Mouse (Mus musculus) stomach, postnatal 0 days (tissue): ENCODE measurements around the gene Rrad. TPM values are rescaled to one million over a fixed set of nuclear protein-coding genes. Genes with fewer than 3 reads are reported as not detected.

Source experiments
- ATAC-seq: fragments of 200-750 bp; cut with Nextera tagmentation; 2 replicates; pipeline ENCODE4 v1.8.0; 2017; ENCODE audit not compliant: low FRiP score, low TSS enrichment
- DNase-seq: peaks from one replicate; pipeline ENCODE4 v3.0.0-alpha.2; 2016; ENCODE audit warnings: low spot score
- H3K27ac ChIP-seq: fragments of 300-500 bp; sonication (generic); replicated peaks from 2 replicates; pipeline ENCODE4 v1.5.1; 2014; ENCODE audit warnings: mild to moderate bottlenecking, control low read depth
- H3K27me3 ChIP-seq: fragments of 300-500 bp; sonication (generic); 2 replicates; pipeline ENCODE4 v1.6.1; 2014; ENCODE audit warnings: low read length; ENCODE audit not compliant: control insufficient read depth, insufficient read depth
- H3K36me3 ChIP-seq: fragments of 300-500 bp; sonication (generic); 2 replicates; pipeline ENCODE4 v1.6.1; 2014; ENCODE audit warnings: low read length, mixed read lengths; ENCODE audit not compliant: control insufficient read depth, insufficient read depth
- H3K4me1 ChIP-seq: fragments of 300-500 bp; sonication (generic); replicated peaks from 2 replicates; pipeline ENCODE4 v1.6.1; 2014; ENCODE audit warnings: antibody characterized with exemption; ENCODE audit not compliant: control insufficient read depth, insufficient read depth
- H3K4me2 ChIP-seq: fragments of 300-500 bp; sonication (generic); replicated peaks from 2 replicates; pipeline ENCODE4 v1.6.1; 2014; ENCODE audit warnings: low read depth, mild to moderate bottlenecking, control low read depth, moderate library complexity
- H3K4me3 ChIP-seq: fragments of 300-500 bp; sonication (generic); 2 replicates; pipeline ENCODE4 v1.5.1; 2014; ENCODE audit warnings: low read depth, low read length, control low read depth
- H3K9ac ChIP-seq: fragments of 300-500 bp; sonication (generic); 2 replicates; pipeline ENCODE4 v1.6.1; 2014; ENCODE audit warnings: mild to moderate bottlenecking, low read length, control low read depth, mixed read lengths
- H3K9me3 ChIP-seq: fragments of 300-500 bp; sonication (generic); 2 replicates; pipeline ENCODE4 v1.6.1; 2016; ENCODE audit warnings: low read length; ENCODE audit not compliant: control insufficient read depth
- CTCF ChIP-seq: IDR thresholded peaks from 2 replicates; pipeline ENCODE4 v1.5.1; 2016; ENCODE audit warnings: antibody characterized with exemption, low read depth, mild to moderate bottlenecking, moderate library complexity
- EP300 ChIP-seq: optimal IDR thresholded peaks from 2 replicates; pipeline ENCODE3; 2016; ENCODE audit warnings: antibody characterized with exemption
- WGBS: fragments of 180-500 bp; shearing (Covaris S2); extraction: QIAGEN DNeasy Blood & Tissue Kit; methylation state at CpG from one replicate; pipeline ENCODE4 v1.1.7; 2014; 5-methylcytosine and 5-hydroxymethylcytosine counted together
- polyA plus RNA-seq: library from polyadenylated mRNA; unstranded; fragments of >200 nt; fragmentation: Nextera tagmentation; extraction: Ambion mirVana; gene quantifications from 2 replicates; pipeline ENCODE4 v1.2.1, GENCODE M21; 2015

The Rrad gene
- polyA plus RNA-seq, 1 experiment from 2014 or later: 10.3 TPM

- H3K9me3 ChIP-seq: no peaks in the 10 kb centered on the region
- H3K4me3 ChIP-seq: no peak overlapping the region
- DNase-seq (no peak), ATAC-seq (no peak)
- no peaks in the 10 kb centered on the region for H3K4me1 ChIP-seq
- H3K36me3 ChIP-seq: no peaks in the 10 kb centered on the region
- H3K27ac ChIP-seq: no peak overlapping the region
- WGBS: 34% methylated on average over 7 of the region's 7 CpGs
- peak overlapping the region; percentile 54; the same call in 1 of the 2 replicates for H3K4me2 ChIP-seq
- no peaks in the 10 kb centered on the region for H3K27me3 ChIP-seq
- H3K9ac ChIP-seq: no peak overlapping the region
- TF ChIP-seq CTCF (no peak), EP300 (no peak)
Measured at GRCm38 (mm10) chr8:104601386-104601785, 29.7 kb downstream of the Rrad start.

- DNase-seq: no peak
- ATAC-seq: no peak
- H3K4me3 ChIP-seq: no peak overlapping the region
- 32% methylated on average over 6 of the region's 6 CpGs for WGBS
- H3K4me2 ChIP-seq: no peak overlapping the region
- no peak overlapping the region for H3K9ac ChIP-seq
- no peak overlapping the region for H3K27ac ChIP-seq
- H3K9me3 ChIP-seq: no peaks in the 10 kb centered on the region
- H3K4me1 ChIP-seq: no peaks in the 10 kb centered on the region
- H3K27me3 ChIP-seq: no peaks in the 10 kb centered on the region
- 0 out of 2 replicates have a peak, but pooled peaks cover 3% of the 10 kb centered on the region for H3K36me3 ChIP-seq
- TF ChIP-seq EP300 (no peak), CTCF (no peak)
Measured at GRCm38 (mm10) chr8:104598496-104598895, 32.6 kb downstream of the Rrad start.

GRCm38 (mm10) chr8:104597656-104598055, 33.5 kb downstream of the Rrad start:
- Histone ChIP-seq H3K27me3 (no peaks in the 10 kb centered on the region), H3K27ac (no peak overlapping the region), H3K4me2 (no peak overlapping the region), H3K36me3 (0 out of 2 replicates have a peak, but pooled peaks cover 3% of the 10 kb centered on the region), H3K4me3 (no peak overlapping the region), H3K9me3 (no peaks in the 10 kb centered on the region), H3K9ac (no peak overlapping the region), H3K4me1 (no peaks in the 10 kb centered on the region)
- WGBS: 56% methylated on average over 6 of the region's 6 CpGs
- DNase-seq (no peak), ATAC-seq (no peak)
- TF ChIP-seq EP300 (no peak), CTCF (no peak)

- Histone ChIP-seq H3K9ac (no peak overlapping the region), H3K4me2 (no peak overlapping the region), H3K4me3 (no peak overlapping the region), H3K27ac (no peak overlapping the region), H3K4me1 (no peaks in the 10 kb centered on the region), H3K36me3 (0 out of 2 replicates have a peak, but pooled peaks cover 3% of the 10 kb centered on the region), H3K27me3 (no peaks in the 10 kb centered on the region), H3K9me3 (no peaks in the 10 kb centered on the region)
- no peak for TF ChIP-seq EP300
- TF ChIP-seq CTCF: no peak
- 82% methylated on average over 21 of the region's 21 CpGs for whole genome bisulfite sequencing
- ATAC-seq (no peak), DNase-seq (no peak)
Measured at GRCm38 (mm10) chr8:104595773-104596536, 35.2 kb downstream of the Rrad start.

- TF ChIP-seq EP300 (no peak), CTCF (no peak)
- H3K4me2 ChIP-seq: no peak overlapping the region
- WGBS: 94% methylated on average over 19 of the region's 19 CpGs
- no peak overlapping the region for H3K4me3 ChIP-seq
- DNase-seq: no peak
- peaks cover 3% of the 10 kb centered on the region; the same call in 1 of the 2 replicates for H3K4me1 ChIP-seq
- no peaks in the 10 kb centered on the region for H3K9me3 ChIP-seq
- H3K36me3 ChIP-seq: 0 out of 2 replicates have a peak, but pooled peaks cover 3% of the 10 kb centered on the region
- no peaks in the 10 kb centered on the region for H3K27me3 ChIP-seq
- no peak overlapping the region for H3K9ac ChIP-seq
- no peak overlapping the region for H3K27ac ChIP-seq
- no peak for ATAC-seq
Measured at GRCm38 (mm10) chr8:104594611-104595362, 36.3 kb downstream of the Rrad start.
